Mouse (Mus musculus): ENCODE data around the gene Atg3. TPM values are rescaled to one million over a fixed set of nuclear protein-coding genes. Genes with fewer than 3 reads are reported as not detected.

Atg3 gene
- polyA plus RNA-seq, 1 experiment, result 16.6 TPM

GRCm38 (mm10) chr16:45233007-45233406 lies 74.4 kb downstream of the Atg3 start:
- Histone ChIP-seq H3K27me3 (replicated peaks) (no peaks in the 10 kb centered on the region), H3K9me3 (no peaks in the 10 kb centered on the region), H3K4me3 (replicated peaks) (no peak overlapping the region), H3K4me1 (no peaks in the 10 kb centered on the region), H3K36me3 (replicated peaks; ENCODE audit: low read length) (no peaks in the 10 kb centered on the region)
- TF ChIP-seq GATA1 (IDR thresholded peaks at IDR 0.05; ENCODE audit: borderline replicate concordance, low read length), result no peak
- TF ChIP-seq FLI1 (IDR thresholded peaks at IDR 0.05; ENCODE audit: low read length), result no peak

Other genes with a start within 250 kb of the Atg3 start
- gene Cd200r3, start 215.1 kb upstream of the Atg3 start, polyA plus RNA-seq (2012; ENCODE audit: insufficient read depth, low replicate concordance), result 0.02 TPM in 1 of 2 replicates, not detected in the other
- gene Ccdc80, start 65.4 kb upstream of the Atg3 start, polyA plus RNA-seq (2012; ENCODE audit: insufficient read depth, low replicate concordance), result 0.20 TPM in 1 of 2 replicates, not detected in the other
- gene Slc35a5, start 79 bp upstream of the Atg3 start, polyA plus RNA-seq (2012; ENCODE audit: insufficient read depth, low replicate concordance), result not detected in 2 replicates
- not detected in 2 replicates for gene Btla, start 65.5 kb downstream of the Atg3 start, polyA plus RNA-seq (2012; ENCODE audit: insufficient read depth, low replicate concordance)